Mouse (Mus musculus) E14TG2a.4 (cell line): Measurements from ENCODE around the gene Ssbp2.

Experiments used
- H3K27me3 ChIP-seq: 2 replicates; pipeline ENCODE4 v1.6.1; 2014; ENCODE audit warnings: low read length, control low read depth; ENCODE audit not compliant: insufficient read depth
- H3K36me3 ChIP-seq: 2 replicates; pipeline ENCODE4 v1.6.1; 2014; ENCODE audit warnings: low read length, control low read depth; ENCODE audit not compliant: insufficient read depth
- H3K4me1 ChIP-seq: replicated peaks from 2 replicates; pipeline ENCODE4 v1.6.1; 2014; ENCODE audit warnings: low read depth, low read length, control low read depth
- H3K4me3 ChIP-seq: replicated peaks from 2 replicates; pipeline ENCODE4 v1.5.1; 2014; ENCODE audit warnings: mild to moderate bottlenecking, low read length
- H3K9me3 ChIP-seq: 2 replicates; pipeline ENCODE4 v1.6.1; 2014; ENCODE audit warnings: low read length, control low read depth
- CTCF ChIP-seq: conservative IDR thresholded peaks from 2 replicates; pipeline ENCODE4 v1.5.1; 2014; ENCODE audit warnings: low read length
- NANOG ChIP-seq: IDR thresholded peaks from 2 replicates; pipeline ENCODE4 v1.6.1; 2014; ENCODE audit warnings: borderline replicate concordance, low read length, mixed read lengths
- POU5F1 ChIP-seq: IDR thresholded peaks from 2 replicates; pipeline ENCODE4 v1.6.1; 2014; ENCODE audit warnings: low read length, borderline replicate concordance

The Ssbp2 gene

GRCm38 (mm10) chr13:91497055-91497454 is 37.0 kb downstream of the Ssbp2 start:
- TF ChIP-seq CTCF, result no peak
- TF ChIP-seq POU5F1, result no peak
- TF ChIP-seq NANOG, result no peak
- Histone ChIP-seq H3K4me3 (no peak overlapping the region), H3K36me3 (no peaks in the 10 kb centered on the region; the same call in 1 of the 2 replicates), H3K9me3 (peaks cover 20% of the 10 kb centered on the region), H3K4me1 (no peaks in the 10 kb centered on the region), H3K27me3 (no peaks in the 10 kb centered on the region)

DNA sequence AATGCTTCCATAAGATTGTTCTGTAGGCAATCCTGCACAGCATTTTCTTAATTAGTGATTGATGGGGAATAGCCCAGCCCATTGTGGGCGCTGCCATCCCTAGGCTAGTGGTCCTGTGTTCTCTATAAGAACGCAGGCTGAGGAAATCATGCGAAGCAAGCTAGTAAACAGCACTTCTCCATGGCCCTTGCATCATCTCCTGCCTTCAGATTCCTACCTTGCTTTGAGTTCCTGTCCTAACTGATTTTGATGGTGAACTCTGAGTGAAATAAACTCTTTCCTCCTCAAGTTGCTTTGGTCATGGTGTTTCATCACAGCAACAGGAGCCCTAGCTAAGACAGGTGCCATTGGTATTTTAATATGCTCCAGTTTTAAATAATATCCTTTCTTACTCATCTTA is 41.7 kb downstream of the Ssbp2 start:
- no peaks in the 10 kb centered on the region for H3K4me1 ChIP-seq
- H3K4me3 ChIP-seq, result no peak overlapping the region
- TF ChIP-seq CTCF (no peak), POU5F1 (no peak), NANOG (no peak)
- no peaks in the 10 kb centered on the region for H3K36me3 ChIP-seq
- no peaks in the 10 kb centered on the region; the same call in 1 of the 2 replicates for H3K9me3 ChIP-seq
- no peaks in the 10 kb centered on the region for H3K27me3 ChIP-seq

DNA sequence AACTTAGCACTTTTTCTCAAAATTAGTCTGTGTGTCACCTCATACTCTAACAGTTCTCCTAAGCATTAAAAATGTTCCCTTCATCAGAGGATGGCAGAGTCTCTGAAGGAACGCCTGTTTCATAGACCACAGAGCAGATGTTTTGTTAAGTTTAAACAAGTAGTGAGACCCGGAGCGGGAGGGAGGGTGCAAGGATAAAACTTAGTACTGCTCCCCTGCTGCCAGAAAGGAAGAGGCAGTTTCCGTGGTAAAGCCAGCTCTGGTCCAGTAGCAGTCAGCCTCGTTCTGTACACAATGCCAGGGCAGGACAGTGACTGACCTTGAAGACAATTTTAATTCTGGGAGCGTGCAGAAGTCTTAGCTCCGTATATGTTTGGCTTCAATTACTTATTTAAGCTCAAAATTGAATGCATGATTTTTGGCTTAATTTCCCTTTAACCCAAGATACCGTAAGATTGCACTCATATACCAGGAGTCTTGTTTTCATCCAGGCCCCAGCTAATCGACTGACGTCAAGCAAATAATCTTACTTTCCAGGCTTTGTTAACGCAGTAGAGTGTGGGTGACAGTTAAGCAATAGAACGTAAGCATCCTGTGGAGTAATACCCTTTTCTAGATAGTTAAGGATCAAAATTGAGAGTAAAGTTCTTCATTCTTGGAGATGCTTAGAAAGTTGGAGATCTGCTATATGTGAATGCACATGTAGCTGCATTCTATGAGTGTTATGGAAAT is 42.7 kb downstream of the Ssbp2 start:
- TF ChIP-seq NANOG (no peak), POU5F1 (no peak), CTCF (no peak)
- Histone ChIP-seq H3K4me1 (no peaks in the 10 kb centered on the region), H3K4me3 (no peak overlapping the region), H3K27me3 (no peaks in the 10 kb centered on the region), H3K36me3 (no peaks in the 10 kb centered on the region), H3K9me3 (no peaks in the 10 kb centered on the region)

- Histone ChIP-seq H3K27me3 (no peaks in the 10 kb centered on the region), H3K9me3 (no peaks in the 10 kb centered on the region), H3K4me1 (no peaks in the 10 kb centered on the region), H3K4me3 (no peak overlapping the region), H3K36me3 (no peaks in the 10 kb centered on the region)
- TF ChIP-seq CTCF (no peak), POU5F1 (no peak), NANOG (no peak)
Measured at GRCm38 (mm10) chr13:91508991-91509390, 48.9 kb downstream of the Ssbp2 start.

GRCm38 (mm10) chr13:91509467-91509866 is 49.4 kb downstream of the Ssbp2 start:
- no peak overlapping the region for H3K4me3 ChIP-seq
- no peaks in the 10 kb centered on the region for H3K27me3 ChIP-seq
- TF ChIP-seq NANOG (no peak), CTCF (no peak), POU5F1 (no peak)
- no peaks in the 10 kb centered on the region for H3K4me1 ChIP-seq
- H3K9me3 ChIP-seq, result no peaks in the 10 kb centered on the region
- H3K36me3 ChIP-seq, result no peaks in the 10 kb centered on the region

DNA sequence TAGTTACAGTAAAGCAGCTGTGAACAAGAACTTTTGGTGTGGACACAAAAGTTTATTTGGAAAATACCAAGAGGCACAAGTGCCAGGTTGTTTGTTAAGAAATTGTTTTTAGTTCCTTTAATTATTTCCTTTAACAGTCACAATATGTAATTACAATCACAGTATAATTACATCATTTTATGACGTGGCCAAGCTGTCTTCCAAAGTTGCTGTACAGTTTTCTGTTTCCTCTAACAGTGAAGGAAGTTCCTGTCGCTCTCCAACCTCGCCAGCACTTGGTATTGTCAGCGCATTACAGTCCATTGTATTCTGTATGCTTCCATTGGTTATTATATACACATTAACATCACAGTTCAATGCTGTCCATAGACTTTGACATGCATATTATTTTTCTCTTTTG is 54.9 kb downstream of the Ssbp2 start:
- TF ChIP-seq NANOG (no peak), POU5F1 (no peak), CTCF (no peak)
- no peak overlapping the region for H3K4me3 ChIP-seq
- H3K36me3 ChIP-seq, result no peaks in the 10 kb centered on the region
- no peaks in the 10 kb centered on the region for H3K27me3 ChIP-seq
- H3K9me3 ChIP-seq, result no peaks in the 10 kb centered on the region
- no peaks in the 10 kb centered on the region for H3K4me1 ChIP-seq

DNA sequence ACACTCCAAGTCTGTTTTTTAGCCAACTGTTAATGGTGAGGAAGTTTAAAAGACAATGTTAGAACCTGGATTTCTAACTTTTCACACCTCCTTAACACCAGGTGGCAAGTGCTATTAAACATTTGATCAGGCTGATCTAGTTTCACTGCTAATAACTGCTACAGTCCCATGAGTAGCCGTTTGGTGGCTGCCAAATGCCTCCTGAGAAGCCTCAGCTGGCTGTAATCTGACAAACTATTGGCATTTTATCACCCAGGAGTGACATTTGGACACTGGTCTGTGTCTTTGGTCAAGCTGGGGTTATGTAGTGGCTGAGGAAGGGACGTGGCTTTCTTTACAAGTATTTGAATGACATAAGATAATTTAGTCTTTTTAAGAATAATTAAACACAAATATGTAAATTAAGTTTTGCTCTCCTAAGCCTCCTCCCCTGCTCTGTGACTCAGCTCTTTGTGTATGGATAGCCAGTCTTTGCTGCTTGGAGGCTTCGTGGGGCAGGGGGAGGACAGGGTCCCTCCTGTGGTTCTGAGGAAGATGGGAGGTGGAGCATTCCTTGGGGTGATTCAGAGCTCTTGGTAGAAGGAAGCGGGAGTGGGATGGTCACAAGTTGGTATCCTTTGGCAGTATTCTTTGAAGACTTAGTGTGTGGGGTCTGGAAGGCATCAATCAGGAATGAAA is 60.1 kb downstream of the Ssbp2 start:
- no peak for TF ChIP-seq POU5F1
- no peak for TF ChIP-seq CTCF
- no peak for TF ChIP-seq NANOG
- H3K4me1 ChIP-seq, result no peaks in the 10 kb centered on the region; the same call in 1 of the 2 replicates
- H3K4me3 ChIP-seq, result no peak overlapping the region
- no peaks in the 10 kb centered on the region for H3K9me3 ChIP-seq
- H3K36me3 ChIP-seq, result no peaks in the 10 kb centered on the region
- H3K27me3 ChIP-seq, result no peaks in the 10 kb centered on the region

- H3K36me3 ChIP-seq, result no peaks in the 10 kb centered on the region
- no peaks in the 10 kb centered on the region for H3K9me3 ChIP-seq
- no peaks in the 10 kb centered on the region for H3K27me3 ChIP-seq
- no peaks in the 10 kb centered on the region; the same call in 1 of the 2 replicates for H3K4me1 ChIP-seq
- H3K4me3 ChIP-seq, result no peak overlapping the region
- no peak for TF ChIP-seq POU5F1
- TF ChIP-seq NANOG, result no peak
- TF ChIP-seq CTCF, result no peak
Measured at GRCm38 (mm10) chr13:91520968-91521367, 60.9 kb downstream of the Ssbp2 start.
